Mouse (Mus musculus) right cerebral cortex, postnatal 4 days (tissue): ENCODE measurements around the gene Hoxd10.

Experiments
- DNase-seq: peaks from one replicate; pipeline ENCODE4 v3.0.0-alpha.2; 2022

Hoxd10 gene

GRCm38 (mm10) chr2:74681594-74682531 is 9.9 kb upstream of the Hoxd10 start:
- no peak for DNase-seq

GRCm38 (mm10) chr2:74682796-74683195 is 8.9 kb upstream of the Hoxd10 start:
- DNase-seq, result no peak

GRCm38 (mm10) chr2:74683471-74683951 is 8.2 kb upstream of the Hoxd10 start:
- DNase-seq, result no peak

GRCm38 (mm10) chr2:74684106-74684505 is 7.6 kb upstream of the Hoxd10 start:
- no peak for DNase-seq

GRCm38 (mm10) chr2:74685059-74685603 is 6.6 kb upstream of the Hoxd10 start:
- no peak for DNase-seq

- DNase-seq, result peak; percentile 63
Observed at GRCm38 (mm10) chr2:74686301-74686987, 5.3 kb upstream of the Hoxd10 start.

GRCm38 (mm10) chr2:74686988-74687697 is 4.6 kb upstream of the Hoxd10 start:
- no peak for DNase-seq

- no peak for DNase-seq
Observed at GRCm38 (mm10) chr2:74687698-74688555, 3.8 kb upstream of the Hoxd10 start.

GRCm38 (mm10) chr2:74688795-74689573 is 2.7 kb upstream of the Hoxd10 start:
- no peak for DNase-seq

- DNase-seq, result no peak
Observed at GRCm38 (mm10) chr2:74689574-74690337, 2.0 kb upstream of the Hoxd10 start.

GRCm38 (mm10) chr2:74690338-74690716 is 1.4 kb upstream of the Hoxd10 start:
- no peak for DNase-seq

GRCm38 (mm10) chr2:74691995-74692807 is 477 bp downstream of the Hoxd10 start:
- DNase-seq, result no peak

GRCm38 (mm10) chr2:74692808-74693431 is 1.2 kb downstream of the Hoxd10 start:
- no peak for DNase-seq

GRCm38 (mm10) chr2:74693432-74693827 is 1.7 kb downstream of the Hoxd10 start:
- DNase-seq, result no peak

- DNase-seq, result no peak
Observed at GRCm38 (mm10) chr2:74694066-74694465, 2.3 kb downstream of the Hoxd10 start.

- no peak for DNase-seq
Observed at GRCm38 (mm10) chr2:74695383-74695782, 3.7 kb downstream of the Hoxd10 start.

GRCm38 (mm10) chr2:74695813-74696430 is 4.2 kb downstream of the Hoxd10 start:
- DNase-seq, result no peak
